Mouse (Mus musculus) lung, postnatal 0 days (tissue): ENCODE measurements around the gene Leap2. TPM values are rescaled to one million over a fixed set of nuclear protein-coding genes. Genes with fewer than 3 reads are reported as not detected.

Experiments
- ATAC-seq: fragments of 200-750 bp; cut with Nextera tagmentation; 2 replicates; pipeline ENCODE4 v1.8.0; 2017; ENCODE audit warnings: moderate library complexity
- DNase-seq: peaks from one replicate; pipeline ENCODE4 v3.0.0-alpha.2; 2016; ENCODE audit warnings: low spot score
- H3K27ac ChIP-seq: fragments of 300-500 bp; sonication (generic); 2 replicates; pipeline ENCODE4 v1.5.1; 2014; ENCODE audit warnings: antibody characterized with exemption, mild to moderate bottlenecking, low read length, mixed read lengths
- H3K27me3 ChIP-seq: fragments of 300-500 bp; sonication (generic); replicated peaks from 2 replicates; pipeline ENCODE4 v1.6.1; 2014; ENCODE audit warnings: low read length, mixed read lengths; ENCODE audit not compliant: insufficient read depth
- H3K36me3 ChIP-seq: fragments of 300-500 bp; sonication (generic); 2 replicates; pipeline ENCODE4 v1.6.1; 2014; ENCODE audit warnings: low read length, mixed read lengths; ENCODE audit not compliant: insufficient read depth
- H3K4me1 ChIP-seq: fragments of 300-500 bp; sonication (generic); 2 replicates; pipeline ENCODE4 v1.6.1; 2014; ENCODE audit warnings: antibody characterized with exemption, low read depth, low read length, mixed read lengths; ENCODE audit not compliant: insufficient read depth
- H3K4me2 ChIP-seq: fragments of 300-500 bp; sonication (generic); replicated peaks from 2 replicates; pipeline ENCODE4 v1.6.1; 2014; ENCODE audit warnings: low read depth, mild to moderate bottlenecking, low read length, moderate library complexity, mixed read lengths
- H3K4me3 ChIP-seq: fragments of 300-500 bp; sonication (generic); 2 replicates; pipeline ENCODE4 v1.5.1; 2014; ENCODE audit warnings: low read depth, low read length
- H3K9ac ChIP-seq: fragments of 300-500 bp; sonication (generic); replicated peaks from 2 replicates; pipeline ENCODE4 v1.6.1; 2014; ENCODE audit warnings: low read depth, mild to moderate bottlenecking
- H3K9me3 ChIP-seq: fragments of 300-500 bp; sonication (generic); 2 replicates; pipeline ENCODE4 v1.6.1; 2016; ENCODE audit warnings: low read length, mixed read lengths
- CTCF ChIP-seq: IDR thresholded peaks from 2 replicates; pipeline ENCODE4 v1.5.1; 2016; ENCODE audit warnings: antibody characterized with exemption, mild to moderate bottlenecking
- EP300 ChIP-seq: IDR thresholded peaks from 2 replicates; pipeline ENCODE4 v1.6.1; 2016; ENCODE audit warnings: antibody characterized with exemption, mild to moderate bottlenecking, control low read depth
- WGBS: fragments of 180-500 bp; shearing (Covaris S2); extraction: QIAGEN DNeasy Blood & Tissue Kit; methylation state at CpG from one replicate; pipeline ENCODE4 v1.1.7; 2014; 5-methylcytosine and 5-hydroxymethylcytosine counted together
- polyA plus RNA-seq: library from polyadenylated mRNA; unstranded; fragments of >200 nt; fragmentation: Nextera tagmentation; extraction: Ambion mirVana; gene quantifications from 2 replicates; pipeline ENCODE4 v1.2.1, GENCODE M21; 2015

Leap2 gene
- polyA plus RNA-seq, 1 experiment from 2014 or later: not detected

GRCm38 (mm10) chr11:53463551-53464424 lies 40.8 kb upstream of the Leap2 start:
- no peak overlapping the region for H3K9ac ChIP-seq
- no peaks in the 10 kb centered on the region for H3K9me3 ChIP-seq
- H3K27ac ChIP-seq: no peak overlapping the region
- peak overlapping the region; percentile 56 for H3K4me2 ChIP-seq
- WGBS: 6% methylated on average over 54 of the region's 55 CpGs
- ATAC-seq (no peak), DNase-seq (no peak)
- H3K36me3 ChIP-seq: no peaks in the 10 kb centered on the region
- TF ChIP-seq EP300 (no peak), CTCF (no peak)
- H3K4me3 ChIP-seq: peak overlapping the region; percentile 34
- H3K4me1 ChIP-seq: peaks cover 14% of the 10 kb centered on the region; the same call in 1 of the 2 replicates
- H3K27me3 ChIP-seq: peaks cover 26% of the 10 kb centered on the region

GRCm38 (mm10) chr11:53461727-53462126 lies 38.8 kb upstream of the Leap2 start:
- Histone ChIP-seq H3K9ac (no peak overlapping the region), H3K4me3 (no peak overlapping the region), H3K27ac (no peak overlapping the region), H3K36me3 (no peaks in the 10 kb centered on the region), H3K4me1 (peaks cover 12% of the 10 kb centered on the region; the same call in 1 of the 2 replicates), H3K27me3 (peaks cover 26% of the 10 kb centered on the region), H3K9me3 (no peaks in the 10 kb centered on the region), H3K4me2 (no peak overlapping the region)
- WGBS: 44% methylated on average over 5 of the region's 5 CpGs
- TF ChIP-seq CTCF: no peak
- TF ChIP-seq EP300: no peak
- DNase-seq (no peak), ATAC-seq (no peak)

GRCm38 (mm10) chr11:53460192-53460591 lies 37.2 kb upstream of the Leap2 start:
- Histone ChIP-seq H3K4me1 (peaks cover 8% of the 10 kb centered on the region; the same call in 1 of the 2 replicates), H3K4me3 (no peak overlapping the region), H3K4me2 (no peak overlapping the region), H3K9me3 (no peaks in the 10 kb centered on the region), H3K27ac (no peak overlapping the region), H3K9ac (no peak overlapping the region), H3K36me3 (no peaks in the 10 kb centered on the region), H3K27me3 (peaks cover 14% of the 10 kb centered on the region)
- no peak for TF ChIP-seq EP300
- 69% methylated on average over 3 of the region's 3 CpGs for WGBS
- ATAC-seq: no peak
- no peak for DNase-seq

GRCm38 (mm10) chr11:53458996-53459395 lies 36.0 kb upstream of the Leap2 start:
- Histone ChIP-seq H3K9ac (no peak overlapping the region), H3K4me2 (no peak overlapping the region), H3K9me3 (no peaks in the 10 kb centered on the region), H3K27me3 (peaks cover 12% of the 10 kb centered on the region), H3K36me3 (no peaks in the 10 kb centered on the region), H3K4me3 (no peak overlapping the region), H3K4me1 (peaks cover 8% of the 10 kb centered on the region; the same call in 1 of the 2 replicates), H3K27ac (no peak overlapping the region)
- DNase-seq (no peak), ATAC-seq (no peak)
- TF ChIP-seq EP300 (no peak), CTCF (no peak)
- 55% methylated on average over 3 of the region's 3 CpGs for WGBS

GRCm38 (mm10) chr11:53457372-53457954 lies 34.5 kb upstream of the Leap2 start:
- H3K9me3 ChIP-seq: no peaks in the 10 kb centered on the region
- H3K9ac ChIP-seq: 0 out of 2 replicates have a peak overlapping the region, but pooled peaks have one; percentile 23
- WGBS: 8% methylated on average over 28 of the region's 29 CpGs
- DNase-seq (no peak), ATAC-seq (peak; percentile 42)
- H3K4me3 ChIP-seq: peak overlapping the region; percentile 49
- TF ChIP-seq EP300 (no peak), CTCF (peak; percentile 55)
- H3K4me2 ChIP-seq: peak overlapping the region; percentile 91
- no peaks in the 10 kb centered on the region for H3K4me1 ChIP-seq
- no peaks in the 10 kb centered on the region for H3K36me3 ChIP-seq
- H3K27ac ChIP-seq: 0 out of 2 replicates have a peak overlapping the region, but pooled peaks have one; percentile 10
- H3K27me3 ChIP-seq: 0 out of 2 replicates have a peak, but pooled peaks cover 3% of the 10 kb centered on the region
